Mouse (Mus musculus) T-helper 1 cell (primary cell): ENCODE measurements around the gene Itga9.

Experiments
- in situ Hi-C: fragments of 300-600 bp; cut with MboI, MseI; formaldehyde crosslinking; loops from one replicate; pipeline ENCODE4 v1.15.1; 2025; ENCODE audit warnings: high pct_unique_total_duplicates

The Itga9 gene

GRCm38 (mm10) chr9:118686166-118686961 is 79.9 kb downstream of the Itga9 start:
- in situ Hi-C loops = no loop called here

GRCm38 (mm10) chr9:118688248-118688647 is 81.8 kb downstream of the Itga9 start:
- in situ Hi-C loops = no loop called here

- in situ Hi-C loops = no loop called here
These were observed 82.5 kb downstream of the Itga9 start for GRCm38 (mm10) chr9:118688921-118689451.

GRCm38 (mm10) chr9:118693256-118693655 is 86.8 kb downstream of the Itga9 start:
- in situ Hi-C loops = no loop called here

DNA sequence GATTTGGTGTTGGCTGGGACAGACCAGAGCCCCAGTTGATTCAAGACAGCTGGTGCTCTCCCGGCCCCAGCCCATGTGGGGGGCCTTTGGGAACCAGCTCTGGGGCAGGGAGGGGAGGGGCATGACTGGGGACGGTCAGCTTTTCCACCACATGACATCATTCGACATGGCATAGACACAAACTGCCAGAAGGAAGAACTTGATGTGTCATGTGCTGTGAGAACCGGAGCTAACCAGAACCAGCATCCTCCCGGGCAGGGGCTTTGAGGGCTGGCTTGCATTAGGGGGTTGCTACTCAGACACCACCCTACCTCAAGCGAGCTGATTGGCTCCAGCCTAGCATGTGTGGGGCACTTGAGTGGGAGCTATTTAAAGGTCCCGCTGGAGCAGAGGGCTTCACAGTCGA is 87.9 kb downstream of the Itga9 start:
- in situ Hi-C loops = no loop called here

- in situ Hi-C loops = no loop called here
These were observed 91.7 kb downstream of the Itga9 start for GRCm38 (mm10) chr9:118698191-118698590.

DNA sequence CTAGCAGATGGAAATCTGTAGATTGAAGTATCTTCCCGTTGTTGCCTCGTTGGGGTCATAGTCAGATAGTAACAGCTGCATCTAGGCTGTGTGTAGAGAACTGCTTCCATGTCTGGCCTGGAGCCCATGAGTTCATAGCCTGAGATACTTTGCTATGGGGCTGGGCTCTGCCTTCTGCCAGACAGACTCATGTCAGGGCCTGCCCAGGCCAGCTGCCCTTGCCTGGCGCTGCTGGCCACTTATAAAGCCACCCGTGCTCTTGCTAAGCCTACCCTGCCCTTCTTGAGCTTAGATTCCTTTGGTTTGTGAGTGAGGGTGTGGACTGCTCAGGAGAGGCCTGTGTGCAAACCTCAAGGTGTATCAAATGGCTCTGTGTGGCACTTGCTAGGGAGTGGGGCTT is 93.2 kb downstream of the Itga9 start:
- in situ Hi-C loops = no loop called here

DNA sequence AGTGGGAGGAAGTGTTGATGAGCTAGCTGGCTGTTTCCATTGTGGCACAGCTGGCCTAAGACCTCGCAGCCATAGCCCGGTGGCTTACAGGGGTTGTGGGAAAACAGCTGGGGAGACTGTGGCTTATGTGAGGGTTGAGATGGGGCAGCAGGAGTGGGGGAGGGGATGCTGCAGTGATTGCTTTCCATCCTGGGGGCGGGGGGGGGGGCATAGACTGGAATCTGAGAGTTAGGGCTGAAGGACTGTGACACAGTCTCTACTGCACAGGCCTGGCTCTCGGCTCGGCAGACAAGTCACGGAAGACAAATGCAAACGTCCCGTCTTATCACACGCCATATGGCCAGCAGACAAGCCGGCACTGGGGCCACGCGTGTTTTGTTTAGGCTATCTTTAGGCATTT is 94.4 kb downstream of the Itga9 start:
- in situ Hi-C loops = no loop called here

DNA sequence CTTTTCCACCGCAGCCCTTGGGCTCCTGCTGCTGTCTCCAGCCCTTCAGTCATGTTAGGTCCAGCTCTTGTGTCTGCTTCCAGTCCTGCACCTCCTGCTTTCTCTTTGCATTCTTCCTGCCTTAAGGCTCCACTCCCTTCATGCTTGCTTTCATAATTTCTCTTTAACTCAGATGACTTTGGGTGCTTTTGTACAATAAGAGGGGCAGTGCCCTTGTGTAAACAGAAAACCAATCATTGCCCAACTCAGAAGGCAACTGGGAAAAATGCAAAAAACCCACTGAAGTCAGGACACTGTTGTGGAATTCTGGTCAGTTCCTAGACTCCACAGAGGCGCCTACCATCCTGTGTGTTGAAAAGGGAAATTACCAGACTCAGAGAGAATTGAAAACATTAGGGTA is 95.3 kb downstream of the Itga9 start:
- in situ Hi-C loops = no loop called here

- in situ Hi-C loops = no loop called here
These were observed 96.7 kb downstream of the Itga9 start for GRCm38 (mm10) chr9:118703146-118703545.

GRCm38 (mm10) chr9:118705381-118706074 is 99.0 kb downstream of the Itga9 start:
- in situ Hi-C loops = no loop called here

DNA sequence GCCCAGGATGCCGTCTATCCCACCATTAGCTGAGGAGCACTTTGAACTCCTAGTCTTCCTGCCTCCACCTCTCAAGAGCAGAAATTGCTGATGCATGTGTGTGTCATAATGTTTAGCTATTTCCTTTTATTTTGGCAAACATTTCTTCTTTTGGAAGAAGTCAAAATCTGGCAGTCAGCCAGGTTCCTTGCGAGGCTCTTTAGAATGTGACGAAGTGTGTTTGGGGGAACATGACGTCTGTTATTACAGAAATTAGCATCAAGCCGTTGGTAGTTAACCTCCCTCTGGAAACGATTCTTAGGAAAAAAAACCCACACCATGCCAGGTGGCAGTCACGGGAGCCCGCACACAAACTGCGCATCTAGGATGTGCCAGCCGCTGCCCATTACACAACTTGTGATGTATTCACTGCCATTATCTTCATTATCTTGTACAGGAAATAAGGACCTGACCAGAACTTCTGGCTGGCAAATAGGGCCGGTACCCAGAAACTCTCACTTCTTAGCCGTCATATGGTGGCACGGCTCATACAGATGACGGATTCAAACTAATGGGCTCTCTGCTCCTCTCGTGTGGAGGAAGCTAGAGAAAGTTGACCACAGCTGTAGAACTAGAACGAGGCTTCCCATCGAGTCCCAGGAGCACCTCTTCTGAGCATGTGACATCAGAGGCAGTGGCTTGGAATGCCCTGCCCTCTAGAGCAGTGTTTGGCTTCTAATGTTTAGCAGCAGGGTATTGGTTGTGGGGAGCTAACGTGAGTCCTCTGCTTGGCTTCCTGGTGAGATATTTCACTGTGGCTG is 99.9 kb downstream of the Itga9 start:
- in situ Hi-C loops = no loop called here

GRCm38 (mm10) chr9:118710625-118711024 is 104.1 kb downstream of the Itga9 start:
- in situ Hi-C loops = no loop called here

GRCm38 (mm10) chr9:118711749-118712148 is 105.3 kb downstream of the Itga9 start:
- in situ Hi-C loops = no loop called here

DNA sequence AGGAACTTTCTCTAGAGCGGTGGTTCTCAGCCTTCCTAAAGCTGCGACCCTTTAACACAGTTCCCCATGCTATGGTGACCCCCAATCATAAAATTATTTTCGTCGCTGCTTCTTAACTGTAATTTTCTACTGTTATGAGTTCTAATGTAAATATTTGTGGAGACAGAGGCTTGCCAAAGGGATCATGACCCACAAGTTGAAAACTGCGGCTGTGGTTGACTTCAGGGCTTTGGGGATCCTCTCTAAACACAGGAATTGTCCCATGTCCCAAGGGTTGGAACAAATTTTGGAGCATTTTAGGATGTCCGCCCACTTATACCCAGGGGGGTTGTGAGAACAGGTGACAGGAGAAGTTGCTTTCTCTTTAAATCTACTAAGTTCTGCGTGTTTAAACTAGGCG is 107.0 kb downstream of the Itga9 start:
- in situ Hi-C loops = no loop called here

DNA sequence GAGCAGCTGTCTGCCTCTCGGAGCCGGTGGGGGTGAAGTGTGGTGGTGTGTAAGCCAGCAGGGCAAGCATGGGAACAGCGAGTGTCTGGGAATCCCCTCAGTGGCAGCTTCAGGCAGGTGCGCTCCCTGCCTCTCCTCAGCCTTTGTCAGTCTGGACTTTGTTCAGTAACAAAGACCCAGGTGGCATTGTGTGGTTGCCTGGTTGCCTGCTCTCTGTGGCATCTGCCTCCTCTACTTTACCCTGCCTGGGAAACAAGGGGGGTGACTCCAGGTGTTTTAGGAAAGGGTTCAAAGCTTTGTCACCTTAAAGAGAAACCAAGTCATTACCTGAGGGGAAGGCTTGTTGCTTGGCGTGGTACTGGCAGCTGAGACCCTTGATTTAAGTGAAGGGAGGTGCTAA is 108.0 kb downstream of the Itga9 start:
- in situ Hi-C loops = no loop called here

GRCm38 (mm10) chr9:118715971-118716628 is 109.6 kb downstream of the Itga9 start:
- in situ Hi-C loops = no loop called here

GRCm38 (mm10) chr9:118717436-118717835 is 110.9 kb downstream of the Itga9 start:
- in situ Hi-C loops = no loop called here

- in situ Hi-C loops = no loop called here
These were observed 112.0 kb downstream of the Itga9 start for GRCm38 (mm10) chr9:118718511-118718910.

- in situ Hi-C loops = no loop called here
These were observed 114.6 kb downstream of the Itga9 start for GRCm38 (mm10) chr9:118721056-118721455.

DNA sequence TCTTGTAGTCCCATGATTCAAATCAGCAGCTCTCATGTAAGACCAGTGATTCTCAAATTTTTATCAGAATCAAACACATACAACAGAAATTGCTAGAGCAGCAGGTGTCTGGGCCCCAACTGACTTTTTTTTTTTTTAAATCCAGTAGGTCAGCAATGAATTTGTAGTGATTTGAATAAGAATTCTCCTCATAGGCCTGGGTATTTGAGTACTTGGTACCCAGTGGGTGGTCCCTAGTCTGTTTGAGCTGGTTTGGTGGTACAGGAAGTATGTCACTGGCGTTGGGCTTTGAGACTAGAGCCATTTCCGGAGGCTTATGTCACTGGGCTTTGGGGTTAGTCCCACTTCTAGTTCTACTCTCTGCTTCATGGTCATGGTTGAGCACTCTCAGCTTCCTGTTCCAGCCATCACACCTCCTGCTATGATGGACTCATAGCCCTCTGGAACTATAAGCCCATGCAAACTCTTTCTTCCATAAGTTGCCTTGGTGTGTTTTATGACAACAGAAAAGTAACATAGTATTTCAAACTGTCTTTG is 116.4 kb downstream of the Itga9 start:
- in situ Hi-C loops = no loop called here
